Mouse (Mus musculus): Measurements from ENCODE around the gene Urah.

Gene Urah

DNA sequence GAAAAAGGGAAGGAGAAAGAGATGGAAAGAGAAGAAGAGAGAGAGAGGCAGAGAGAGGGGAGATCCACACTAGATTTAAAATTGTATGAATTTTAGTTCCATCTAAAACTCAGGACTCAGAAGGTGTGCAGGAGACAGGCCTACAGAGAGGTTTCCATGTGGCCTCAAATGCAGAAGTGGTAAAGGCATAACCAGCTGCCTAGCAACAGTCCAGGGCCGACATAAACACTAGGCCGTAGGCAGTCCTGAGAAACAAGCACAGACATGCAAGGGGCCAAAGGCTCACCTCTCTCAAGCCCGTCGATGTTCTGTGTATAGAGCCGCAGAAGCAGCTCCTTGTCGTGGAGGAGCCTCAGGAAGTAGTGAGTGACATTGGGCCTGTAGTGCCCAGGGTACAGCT is 42.5 kb downstream of the Urah start:
- no peak for DNase-seq

- DNase-seq = no peak
These were observed 44.5 kb downstream of the Urah start for GRCm38 (mm10) chr7:140879355-140879754.

DNA sequence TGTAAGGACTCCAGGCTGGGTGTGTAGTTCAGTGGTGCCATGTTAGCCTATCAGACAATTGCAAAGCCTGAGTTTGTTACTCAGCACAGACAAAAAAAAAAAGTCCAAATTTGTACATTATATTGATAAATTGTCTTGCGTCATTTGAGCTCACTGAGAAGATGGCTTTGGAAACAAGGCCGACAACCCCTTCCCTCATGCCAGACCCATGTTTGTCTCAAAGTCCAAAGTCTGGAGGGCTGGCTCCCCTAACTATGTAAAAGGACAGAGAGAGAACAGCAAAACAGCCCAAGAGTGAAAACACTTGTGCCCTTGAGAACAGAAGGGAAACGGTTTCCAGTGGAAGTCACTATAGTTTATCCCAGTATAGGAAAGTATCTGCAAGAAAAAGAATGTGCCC is 45.6 kb downstream of the Urah start:
- peak; percentile 61 for DNase-seq

DNA sequence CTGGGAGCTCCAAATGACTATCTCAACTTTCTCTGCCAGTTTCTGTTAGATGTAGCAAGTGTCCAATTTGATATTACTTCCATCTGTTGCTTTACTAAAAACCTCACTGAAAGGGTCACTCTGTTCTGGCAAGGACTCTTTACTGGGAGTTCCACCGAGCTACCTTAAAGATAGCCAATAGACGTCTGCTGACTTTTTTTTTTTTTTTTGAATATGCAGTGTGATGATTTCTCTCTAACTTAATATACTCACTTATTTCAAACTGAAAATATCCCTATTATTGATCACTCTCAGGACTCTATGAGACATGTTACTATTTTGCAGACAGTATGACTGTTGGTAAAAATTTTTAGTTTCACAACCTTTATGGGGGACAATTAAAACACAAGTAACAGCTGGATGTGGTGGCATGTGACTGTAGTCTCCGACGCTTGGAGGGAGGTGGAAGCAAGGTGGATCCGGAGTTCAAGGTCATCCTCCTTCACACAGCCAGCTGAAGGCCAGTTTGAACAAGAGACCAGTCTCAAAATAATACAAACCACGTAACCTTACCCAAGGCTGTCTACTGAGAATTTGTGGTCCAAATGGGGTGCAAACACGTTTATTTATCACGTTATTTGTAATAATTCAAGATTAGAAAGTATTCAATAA is 46.2 kb downstream of the Urah start:
- DNase-seq = peak; percentile 45

GRCm38 (mm10) chr7:140881696-140882468 is 47.1 kb downstream of the Urah start, which contains the start of the genes Psmd13 and Sirt3:
Gene Psmd13, plus strand, starts transcription at chr7:140881968.
Gene Sirt3, minus strand, starts transcription at chr7:140882309.
- peak; percentile 93 for DNase-seq

DNA sequence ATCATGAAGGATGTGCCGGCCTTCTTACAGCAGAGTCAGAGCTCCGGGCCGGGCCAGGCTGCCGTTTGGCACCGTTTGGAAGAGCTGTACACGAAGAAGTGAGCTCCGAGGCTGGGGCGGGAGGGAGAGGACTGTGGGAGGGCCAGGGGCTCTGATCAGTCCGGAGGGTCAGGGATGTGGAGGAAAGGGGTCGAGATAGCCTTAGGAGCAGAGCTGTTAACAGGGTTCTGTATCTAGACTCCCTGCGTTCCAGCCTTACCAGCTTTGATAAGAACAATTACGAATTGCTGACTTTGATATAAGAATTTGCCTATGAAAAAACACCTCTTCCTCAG is 47.6 kb downstream of the Urah start:
- no peak for DNase-seq

Data from kidney, adult 11 months (tissue).